Mouse (Mus musculus) MEL (cell line): ENCODE data around the gene Tom1l2. TPM values are rescaled to one million over a fixed set of nuclear protein-coding genes. Genes with fewer than 3 reads are reported as not detected.

ENCODE experiments used
- DNase-seq: peaks from one replicate; pipeline ENCODE4 v3.0.0; 2011; ENCODE audit warnings: low read depth, low spot score
- H3K27ac ChIP-seq: 2 replicates; pipeline ENCODE4 v1.5.1; 2012; ENCODE audit warnings: low read depth, mild to moderate bottlenecking, control low read depth, low read length, moderate library complexity; ENCODE audit not compliant: control insufficient read depth
- H3K27me3 ChIP-seq, 2 experiments: fragments of 150-350 bp in 1 of 2; sonication (generic) in 1 of 2; 2 replicates each; pipeline ENCODE4 v1.6.1; 2012; ENCODE audit warnings: low read length in 2 of 2, mild to moderate bottlenecking in 2 of 2, improper control_type of control experiment in 1 of 2, moderate library complexity in 1 of 2; ENCODE audit not compliant: insufficient read depth in 2 of 2, control insufficient read depth in 1 of 2
- H3K36me3 ChIP-seq, 2 experiments: 2 replicates each; pipeline ENCODE4 v1.6.1; 2012 to 2014; ENCODE audit warnings: low read length in 2 of 2, improper control_type of control experiment in 1 of 2, inconsistent platforms in 1 of 2, mild to moderate bottlenecking in 1 of 2; ENCODE audit not compliant: insufficient read depth in 2 of 2, control insufficient read depth in 1 of 2
- H3K4me1 ChIP-seq, 2 experiments: fragments of 150-350 bp in 1 of 2; sonication (generic) in 1 of 2; 2 replicates each; pipeline ENCODE4 v1.6.1; 2012; ENCODE audit warnings: low read length in 2 of 2, improper control_type of control experiment in 1 of 2, mild to moderate bottlenecking in 1 of 2; ENCODE audit not compliant: insufficient read depth in 2 of 2, control insufficient read depth in 1 of 2
- H3K4me3 ChIP-seq, 2 experiments: fragments of 150-350 bp in 1 of 2; sonication (generic) in 1 of 2; 2 replicates each; pipeline ENCODE4 v1.5.1; 2012; ENCODE audit warnings: low read depth in 2 of 2, low read length in 2 of 2, mild to moderate bottlenecking in 2 of 2, moderate library complexity in 2 of 2, control low read depth in 1 of 2, improper control_type of control experiment in 1 of 2; ENCODE audit not compliant: control insufficient read depth in 1 of 2, insufficient read depth in 1 of 2
- H3K79me2 ChIP-seq: 2 replicates; pipeline ENCODE4 v1.6.1; 2012; ENCODE audit warnings: mild to moderate bottlenecking, low read length, moderate library complexity; ENCODE audit not compliant: control insufficient read depth, poor library complexity, insufficient read depth
- H3K9ac ChIP-seq: 2 replicates; pipeline ENCODE4 v1.6.1; 2012; ENCODE audit warnings: low read depth, mild to moderate bottlenecking, control low read depth, low read length, moderate library complexity; ENCODE audit not compliant: control insufficient read depth, poor library complexity, severe bottlenecking
- H3K9me3 ChIP-seq: fragments of 150-350 bp; sonication (generic); replicated peaks from 2 replicates; pipeline ENCODE4 v1.6.1; 2012; ENCODE audit warnings: mild to moderate bottlenecking, low read length, improper control_type of control experiment, moderate library complexity; ENCODE audit not compliant: insufficient read depth
- CTCF ChIP-seq, 3 experiments: IDR thresholded peaks in 2 of 3; conservative IDR thresholded peaks in 1 of 3; 2 replicates each; pipeline ENCODE4 v1.5.1; 2011 to 2012; ENCODE audit warnings: low read length in 3 of 3, low read depth in 2 of 3, mild to moderate bottlenecking in 2 of 3, improper control_type of control experiment in 1 of 3, inconsistent platforms in 1 of 3, mixed read lengths in 1 of 3, moderate library complexity in 1 of 3; ENCODE audit not compliant: control insufficient read depth in 1 of 3, insufficient read depth in 1 of 3, poor library complexity in 1 of 3, severe bottlenecking in 1 of 3
- E2F4 ChIP-seq: IDR thresholded peaks from 2 replicates; pipeline ENCODE4 v1.6.1; 2011; ENCODE audit warnings: low read depth, low read length, improper control_type of control experiment, borderline replicate concordance
- MAX ChIP-seq: IDR thresholded peaks from 2 replicates; pipeline ENCODE4 v1.6.1; 2011; ENCODE audit warnings: low read length, improper control_type of control experiment
- MXI1 ChIP-seq: IDR thresholded peaks from 2 replicates; pipeline ENCODE4 v1.6.1; 2011; ENCODE audit warnings: mild to moderate bottlenecking, low read depth, low read length, improper control_type of control experiment
- NELFE ChIP-seq: IDR thresholded peaks from 2 replicates; pipeline ENCODE4 v1.6.1; 2011; ENCODE audit warnings: low read depth, low read length, improper control_type of control experiment
- NRF1 ChIP-seq: IDR thresholded peaks from 2 replicates; pipeline ENCODE4 v1.6.1; 2014; ENCODE audit warnings: low read depth, mild to moderate bottlenecking, inconsistent platforms, low read length, improper control_type of control experiment, moderate library complexity; ENCODE audit not compliant: poor library complexity, insufficient read depth, severe bottlenecking
- POLR2A ChIP-seq, 2 experiments: IDR thresholded peaks; 2 replicates each; pipeline ENCODE4 v1.6.1; 2011 to 2012; ENCODE audit warnings: low read length in 2 of 2, mild to moderate bottlenecking in 2 of 2, control low read depth in 1 of 2, improper control_type of control experiment in 1 of 2, low read depth in 1 of 2, moderate library complexity in 1 of 2; ENCODE audit not compliant: control insufficient read depth in 1 of 2, insufficient read depth in 1 of 2, poor library complexity in 1 of 2
- POLR2AphosphoS5 ChIP-seq: IDR thresholded peaks from 2 replicates; pipeline ENCODE4 v1.6.1; 2012; ENCODE audit warnings: low read depth, borderline replicate concordance, mild to moderate bottlenecking, inconsistent platforms, low read length, moderate library complexity, mixed read lengths
- RAD21 ChIP-seq: IDR thresholded peaks from 2 replicates; pipeline ENCODE4 v1.6.1; 2011; ENCODE audit warnings: mild to moderate bottlenecking, low read depth, low read length, improper control_type of control experiment
- TAL1 ChIP-seq: IDR thresholded peaks from 2 replicates; pipeline ENCODE4 v1.6.1; 2012; ENCODE audit warnings: mild to moderate bottlenecking, inconsistent platforms, low read length, moderate library complexity, mixed read lengths
- TCF12 ChIP-seq: IDR thresholded peaks from 2 replicates; pipeline ENCODE4 v1.6.1; 2014; ENCODE audit warnings: low read depth, mild to moderate bottlenecking, inconsistent platforms, low read length, improper control_type of control experiment, moderate library complexity
- USF1 ChIP-seq: IDR thresholded peaks from 2 replicates; pipeline ENCODE4 v1.6.1; 2014; ENCODE audit warnings: low read depth, mild to moderate bottlenecking, inconsistent platforms, low read length, improper control_type of control experiment, moderate library complexity
- ZC3H11A ChIP-seq: IDR thresholded peaks from 2 replicates; pipeline ENCODE4 v1.6.1; 2012; ENCODE audit warnings: low read depth, mild to moderate bottlenecking, inconsistent platforms, low read length, improper control_type of control experiment
- ZKSCAN1 ChIP-seq: IDR thresholded peaks from 2 replicates; pipeline ENCODE4 v1.6.1; 2012; ENCODE audit warnings: low read depth, mild to moderate bottlenecking, inconsistent platforms, low read length, improper control_type of control experiment, moderate library complexity
- polyA plus RNA-seq, 2 experiments: library from polyadenylated mRNA; stranded (reverse) in 1 of 2; unstranded in 1 of 2; fragments of >175 nt in 1 of 2; fragments of >200 nt in 1 of 2; gene quantifications; 2 replicates each; pipeline versions ENCODE4 v1.2.1 to v1.2.4; 2012; ENCODE audit warnings: low replicate concordance in 2 of 2, low read depth in 1 of 2; ENCODE audit not compliant: insufficient read length in 2 of 2, insufficient read depth in 1 of 2, missing spikeins in 1 of 2
- total RNA-seq: library from RNA; depleted of rRNA; stranded (reverse); fragments of 300-350 nt; gene quantifications from 2 replicates; pipeline ENCODE4 v1.2.3, GENCODE M21; 2012

Gene Tom1l2
- total and polyA plus RNA-seq, 3 experiments, result 6.8 to 12.2 TPM; not detected in 1

GRCm38 (mm10) chr11:60184346-60185325 lies 168.1 kb downstream of the Tom1l2 start:
- Histone ChIP-seq H3K9ac (no peak overlapping the region), H3K4me1 (peaks cover 0 to 3% of the 10 kb centered on the region in 2 experiments; a peak in 1 of 4 replicates), H3K9me3 (no peaks in the 10 kb centered on the region), H3K27me3 (no peaks in the 10 kb centered on the region), H3K4me3 (no peak overlapping the region), H3K27ac (no peak overlapping the region), H3K79me2 (no peaks in the 10 kb centered on the region), H3K36me3 (peaks cover 0 to 7% of the 10 kb centered on the region in 2 experiments; a peak in 1 of 4 replicates)
- no peak for DNase-seq
- no peak for TF ChIP-seq USF1
- 0 out of 4 replicates have a peak, but pooled peaks of 1 of the 2 experiments have one; percentile 4 for TF ChIP-seq POLR2A (IDR thresholded peaks at IDR 0.05; ENCODE audit: control insufficient read depth in 1 of 2, insufficient read depth in 1 of 2, low read depth in 1 of 2, low read length in 2 of 2, poor library complexity in 1 of 2)
- TF ChIP-seq, all 39 proteins: peak for 1

- Histone ChIP-seq H3K4me3 (no peak overlapping the region), H3K27ac (no peak overlapping the region), H3K9me3 (no peaks in the 10 kb centered on the region), H3K4me1 (peaks cover 0 to 3% of the 10 kb centered on the region in 2 experiments; a peak in 1 of 4 replicates), H3K27me3 (no peaks in the 10 kb centered on the region), H3K79me2 (no peaks in the 10 kb centered on the region), H3K9ac (no peak overlapping the region), H3K36me3 (peaks cover 2 to 9% of the 10 kb centered on the region in 2 experiments; a peak in 1 of 4 replicates)
- no peak for DNase-seq
- TF ChIP-seq E2F4 (no peak), POLR2AphosphoS5 (no peak), ZKSCAN1 (no peak), TCF12 (no peak), NRF1 (no peak), CTCF (IDR thresholded peaks at IDR 0.05 in 2 of 3, conservative IDR thresholded peaks at IDR 0.05 in 1 of 3; ENCODE audit: control insufficient read depth in 1 of 3, insufficient read depth in 1 of 3, low read depth in 2 of 3, low read length in 3 of 3, poor library complexity in 1 of 3, severe bottlenecking in 1 of 3) (no peak), MAX (no peak), MXI1 (no peak), NELFE (no peak), TAL1 (no peak), RAD21 (no peak), ZC3H11A (no peak), POLR2A (IDR thresholded peaks at IDR 0.05; ENCODE audit: control insufficient read depth in 1 of 2, insufficient read depth in 1 of 2, low read depth in 1 of 2, low read length in 2 of 2, poor library complexity in 1 of 2) (no peak)
Measured at GRCm38 (mm10) chr11:60182741-60183140, 170.0 kb downstream of the Tom1l2 start.
